Mouse (Mus musculus) heart, embryonic 11.5 days (tissue): ENCODE results near the gene Shisa9. TPM values are rescaled to one million over a fixed set of nuclear protein-coding genes. Genes with fewer than 3 reads are reported as not detected.
"Not testable (repeated sequence)": the region's sequence is repeated elsewhere in the genome, so short reads cannot be mapped to it uniquely, and the experiment has no call there.

ENCODE experiments used
- ATAC-seq: fragments of 200-750 bp; cut with Nextera tagmentation; replicated peaks from 2 replicates; pipeline ENCODE4 v1.8.0; 2017; ENCODE audit warnings: moderate library complexity; ENCODE audit not compliant: insufficient number of reproducible peaks, low FRiP score, low TSS enrichment
- H3K27ac ChIP-seq: fragments of 300-500 bp; sonication (generic); 2 replicates; pipeline ENCODE4 v1.5.1; 2014; ENCODE audit warnings: mild to moderate bottlenecking, low read depth, low read length
- H3K27me3 ChIP-seq: fragments of 300-500 bp; sonication (generic); 2 replicates; pipeline ENCODE4 v1.6.1; 2014; ENCODE audit warnings: mild to moderate bottlenecking, low read length, mixed read lengths; ENCODE audit not compliant: control insufficient read depth, insufficient read depth
- H3K36me3 ChIP-seq: fragments of 300-500 bp; sonication (generic); 2 replicates; pipeline ENCODE4 v1.6.1; 2014; ENCODE audit warnings: mild to moderate bottlenecking, low read length, moderate library complexity, mixed read lengths; ENCODE audit not compliant: control insufficient read depth, insufficient read depth
- H3K4me1 ChIP-seq: fragments of 300-500 bp; sonication (generic); 2 replicates; pipeline ENCODE4 v1.6.1; 2014; ENCODE audit warnings: low read length; ENCODE audit not compliant: control insufficient read depth, insufficient read depth
- H3K4me2 ChIP-seq: fragments of 300-500 bp; sonication (generic); 2 replicates; pipeline ENCODE4 v1.6.1; 2014; ENCODE audit warnings: mild to moderate bottlenecking, moderate library complexity
- H3K4me3 ChIP-seq: fragments of 300-500 bp; sonication (generic); 2 replicates; pipeline ENCODE4 v1.5.1; 2014; ENCODE audit warnings: low read depth, low read length
- H3K9ac ChIP-seq: fragments of 300-500 bp; sonication (generic); 2 replicates; pipeline ENCODE4 v1.6.1; 2014; ENCODE audit warnings: mild to moderate bottlenecking, low read depth, low read length, moderate library complexity
- H3K9me3 ChIP-seq: fragments of 300-500 bp; sonication (generic); replicated peaks from 2 replicates; pipeline ENCODE4 v1.6.1; 2016; ENCODE audit warnings: low read length; ENCODE audit not compliant: control insufficient read depth
- WGBS: fragments of 180-500 bp; shearing (Covaris S2); extraction: QIAGEN DNeasy Blood & Tissue Kit; methylation state at CpG from one replicate; pipeline ENCODE4 v1.1.7; 2014; ENCODE audit not compliant: insufficient replicate concordance; 5-methylcytosine and 5-hydroxymethylcytosine counted together
- polyA plus RNA-seq: library from polyadenylated mRNA; unstranded; fragments of >200 nt; fragmentation: Nextera tagmentation; extraction: Ambion mirVana; gene quantifications from 2 replicates; pipeline ENCODE4 v1.2.1, GENCODE M21; 2014

Gene Shisa9
- polyA plus RNA-seq: 0.27 and 0.72 TPM in 2 replicates

- Histone ChIP-seq H3K4me3 (peak within 1 kb of the TSS; percentile 58), H3K4me1 (peaks cover 12% of the 10 kb centered on the region), H3K36me3 (no peaks in the 10 kb centered on the region), H3K9me3 (no peaks in the 10 kb centered on the region), H3K27me3 (peaks cover 76% of the 10 kb centered on the region), H3K4me2 (peak within 1 kb of the TSS; percentile 99), H3K9ac (peak within 1 kb of the TSS; percentile 49; the same call in 1 of the 2 replicates), H3K27ac (no peak within 1 kb of the TSS)
- ATAC-seq: peak; percentile 54
- 1% methylated on average over 41 of the region's 42 CpGs for WGBS
These were observed at the start of gene Shisa9 for GRCm38 (mm10) chr16:11983616-11984270. Gene Shisa9 (plus strand): TSS chr16:11984113.

GRCm38 (mm10) chr16:11940477-11940876, 43.4 kb upstream of the Shisa9 start:
- no peak for ATAC-seq

GRCm38 (mm10) chr16:11960691-11961090, 23.2 kb upstream of the Shisa9 start:
- no peak overlapping the region for H3K27ac ChIP-seq
- no peak overlapping the region for H3K9ac ChIP-seq
- H3K4me3 ChIP-seq: no peak overlapping the region
- H3K36me3 ChIP-seq: no peaks in the 10 kb centered on the region
- H3K27me3 ChIP-seq: no peaks in the 10 kb centered on the region
- no peak for ATAC-seq
- WGBS: 76% methylated on average over 1 of the region's 1 CpGs
- H3K4me2 ChIP-seq: no peak overlapping the region
- no peaks in the 10 kb centered on the region for H3K4me1 ChIP-seq
- 0 out of 2 replicates have a peak, but pooled peaks cover 2% of the 10 kb centered on the region for H3K9me3 ChIP-seq

More at GRCm38 (mm10) chr16:11940477-11940876, 43.4 kb upstream of the Shisa9 start:
- Histone ChIP-seq H3K9ac (no peak overlapping the region), H3K27me3 (no peaks in the 10 kb centered on the region), H3K36me3 (no peaks in the 10 kb centered on the region), H3K4me1 (no peaks in the 10 kb centered on the region), H3K9me3 (no peaks in the 10 kb centered on the region), H3K4me3 (no peak overlapping the region), H3K27ac (no peak overlapping the region), H3K4me2 (no peak overlapping the region)

GRCm38 (mm10) chr16:11966041-11966440, 17.9 kb upstream of the Shisa9 start:
- Histone ChIP-seq H3K4me1 (no peaks in the 10 kb centered on the region), H3K9me3 (0 out of 2 replicates have a peak, but pooled peaks cover 2% of the 10 kb centered on the region), H3K27me3 (no peaks in the 10 kb centered on the region), H3K36me3 (no peaks in the 10 kb centered on the region), H3K4me2 (no peak overlapping the region), H3K4me3 (no peak overlapping the region), H3K9ac (no peak overlapping the region), H3K27ac (no peak overlapping the region)
- ATAC-seq: no peak
- WGBS: 86% methylated on average over 8 of the region's 8 CpGs

- H3K9ac ChIP-seq, H3K36me3 ChIP-seq, H3K27me3 ChIP-seq, H3K4me1 ChIP-seq, H3K27ac ChIP-seq, ATAC-seq, H3K9me3 ChIP-seq, H3K4me3 ChIP-seq, H3K4me2 ChIP-seq: not testable (repeated sequence)
- WGBS: 81% methylated on average over 3 of the region's 5 CpGs
These were observed 17.1 kb upstream of the Shisa9 start for GRCm38 (mm10) chr16:11966810-11967209.

GRCm38 (mm10) chr16:11967579-11967978, 16.3 kb upstream of the Shisa9 start:
- Histone ChIP-seq H3K4me1 (no peaks in the 10 kb centered on the region), H3K4me3 (no peak overlapping the region), H3K27me3 (no peaks in the 10 kb centered on the region), H3K9me3 (0 out of 2 replicates have a peak, but pooled peaks cover 2% of the 10 kb centered on the region), H3K27ac (no peak overlapping the region), H3K9ac (no peak overlapping the region), H3K4me2 (no peak overlapping the region), H3K36me3 (no peaks in the 10 kb centered on the region)
- 61% methylated on average over 2 of the region's 2 CpGs for WGBS
- ATAC-seq: no peak

- no peaks in the 10 kb centered on the region for H3K9me3 ChIP-seq
- no peaks in the 10 kb centered on the region for H3K36me3 ChIP-seq
- no peak overlapping the region for H3K27ac ChIP-seq
- no peak overlapping the region for H3K9ac ChIP-seq
- 42% methylated on average over 4 of the region's 4 CpGs for WGBS
- H3K4me2 ChIP-seq: no peak overlapping the region
- no peak for ATAC-seq
- peaks cover 1% of the 10 kb centered on the region; the same call in 1 of the 2 replicates for H3K27me3 ChIP-seq
- no peaks in the 10 kb centered on the region for H3K4me1 ChIP-seq
- no peak overlapping the region for H3K4me3 ChIP-seq
These were observed 10.2 kb upstream of the Shisa9 start for GRCm38 (mm10) chr16:11973707-11974106.

- no peak for ATAC-seq
- no peaks in the 10 kb centered on the region for H3K36me3 ChIP-seq
- H3K27me3 ChIP-seq: peaks cover 10% of the 10 kb centered on the region
- no peaks in the 10 kb centered on the region for H3K9me3 ChIP-seq
- no peak overlapping the region for H3K9ac ChIP-seq
- H3K4me3 ChIP-seq: no peak overlapping the region
- no peaks in the 10 kb centered on the region for H3K4me1 ChIP-seq
- H3K27ac ChIP-seq: no peak overlapping the region
- no peak overlapping the region for H3K4me2 ChIP-seq
- WGBS: 71% methylated on average over 2 of the region's 2 CpGs
These were observed 7.2 kb upstream of the Shisa9 start for GRCm38 (mm10) chr16:11976737-11977136.

- WGBS: 12% methylated on average over 3 of the region's 3 CpGs
- Histone ChIP-seq H3K9me3 (no peaks in the 10 kb centered on the region), H3K27me3 (peaks cover 50% of the 10 kb centered on the region), H3K4me1 (peaks cover 12% of the 10 kb centered on the region), H3K4me3 (no peak overlapping the region), H3K4me2 (no peak overlapping the region), H3K27ac (no peak overlapping the region), H3K36me3 (no peaks in the 10 kb centered on the region), H3K9ac (no peak overlapping the region)
- ATAC-seq: no peak
These were observed 3.1 kb upstream of the Shisa9 start for GRCm38 (mm10) chr16:11980764-11981163.
